Mouse (Mus musculus): ENCODE data around the gene Slc7a7.

DNA sequence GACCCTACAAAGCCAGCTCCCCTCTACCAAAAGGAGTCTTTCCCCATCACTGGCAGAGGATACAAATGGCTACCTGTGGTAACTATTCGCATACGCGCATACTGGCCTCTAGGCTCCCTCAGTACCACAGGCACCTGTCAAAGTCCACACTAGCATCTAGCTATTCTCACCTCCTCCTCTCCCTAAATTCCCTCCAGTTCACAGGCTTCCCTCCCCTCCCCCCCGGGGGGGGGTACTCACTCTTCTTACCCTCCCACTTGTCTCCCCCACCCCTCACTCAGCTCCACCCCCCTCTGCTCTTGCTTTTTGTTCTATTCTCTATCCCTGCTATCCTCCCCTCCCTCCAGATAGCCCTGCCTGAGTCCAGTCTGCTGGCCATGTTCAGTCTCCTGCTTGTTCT lies 37.0 kb downstream of the Slc7a7 start:
- TF ChIP-seq POLR2A (IDR thresholded peaks at IDR 0.05; ENCODE audit: extremely low read depth, insufficient read depth, low read length) (no peak), CTCF (IDR thresholded peaks at IDR 0.05; ENCODE audit: low read depth, low read length) (no peak)

All from liver, adult 2 months (tissue).